Mouse (Mus musculus): ENCODE results near the gene Sapcd1. TPM values are rescaled to one million over a fixed set of nuclear protein-coding genes. Genes with fewer than 3 reads are reported as not detected.

Sapcd1 gene
- under 1 TPM in 1 of 2 experiments, not detected in 1; 0.92 TPM for total RNA-seq (2021)
- long read RNA-seq, experiment 1 = 0 reads
- long read RNA-seq, experiment 2, partial matches to known transcripts = 0 of 1 reads
- long read RNA-seq, experiment 2, other reads (novel, unspliced or antisense) = 1 of 1 reads

- intact Hi-C loops (cut with DNase I) = no loop called here
- DNase-seq (ENCODE audit: low spot score in 2 of 2) = peak; percentile 41 to 60
Measured at GRCm38 (mm10) chr17:35027277-35028068, at the start of gene Sapcd1. TSS of gene Sapcd1 (minus strand) at chr17:35028016.

GRCm38 (mm10) chr17:35077285-35077684 is 49.5 kb upstream of the Sapcd1 start:
- no peak for DNase-seq (ENCODE audit: low spot score in 2 of 2)
- intact Hi-C loops (cut with DNase I) = no loop called here

- no peak for DNase-seq (ENCODE audit: low spot score in 2 of 2)
- intact Hi-C loops (cut with DNase I) = no loop called here
Measured at GRCm38 (mm10) chr17:35076507-35077176, 48.8 kb upstream of the Sapcd1 start, which contains the start of gene Ly6g6e. TSS of gene Ly6g6e (plus strand) at chr17:35076902.

GRCm38 (mm10) chr17:35074097-35074496 is 46.3 kb upstream of the Sapcd1 start:
- DNase-seq (ENCODE audit: low spot score in 2 of 2) = no peak
- intact Hi-C loops (cut with DNase I) = no loop called here

- intact Hi-C loops (cut with DNase I) = no loop called here
Measured at GRCm38 (mm10) chr17:35071454-35071853, 43.6 kb upstream of the Sapcd1 start.

GRCm38 (mm10) chr17:35070556-35071229 is 42.9 kb upstream of the Sapcd1 start:
- no peak for DNase-seq (ENCODE audit: low spot score in 2 of 2)
- intact Hi-C loops (cut with DNase I) = no loop called here

More at GRCm38 (mm10) chr17:35071454-35071853, 43.6 kb upstream of the Sapcd1 start:
- DNase-seq (ENCODE audit: low spot score in 2 of 2) = no peak

GRCm38 (mm10) chr17:35068213-35068914 is 40.5 kb upstream of the Sapcd1 start:
- no peak for DNase-seq (ENCODE audit: low spot score in 2 of 2)
- intact Hi-C loops (cut with DNase I) = no loop called here

GRCm38 (mm10) chr17:35066084-35066483 is 38.3 kb upstream of the Sapcd1 start, which contains the start of gene Mpig6b:
TSS of gene Mpig6b (minus strand) at chr17:35066184.
- DNase-seq (ENCODE audit: low spot score in 2 of 2) = no peak
- intact Hi-C loops (cut with DNase I) = no loop called here

GRCm38 (mm10) chr17:35064951-35065947 is 37.4 kb upstream of the Sapcd1 start, which contains the start of gene Ly6g6c:
TSS of gene Ly6g6c (plus strand) at chr17:35065388.
- intact Hi-C loops (cut with DNase I) = no loop called here
- no peak for DNase-seq (ENCODE audit: low spot score in 2 of 2)

- DNase-seq (ENCODE audit: low spot score in 2 of 2) = no peak
- intact Hi-C loops (cut with DNase I) = no loop called here
Measured at GRCm38 (mm10) chr17:35064378-35064877, 36.6 kb upstream of the Sapcd1 start.

- DNase-seq (ENCODE audit: low spot score in 2 of 2) = no peak
- intact Hi-C loops (cut with DNase I) = no loop called here
Measured at GRCm38 (mm10) chr17:35063466-35063865, 35.6 kb upstream of the Sapcd1 start.

GRCm38 (mm10) chr17:35061299-35061698 is 33.5 kb upstream of the Sapcd1 start:
- intact Hi-C loops (cut with DNase I) = no loop called here
- DNase-seq (ENCODE audit: low spot score in 2 of 2) = no peak

GRCm38 (mm10) chr17:35060737-35061297 is 33.0 kb upstream of the Sapcd1 start:
- no peak for DNase-seq (ENCODE audit: low spot score in 2 of 2)
- intact Hi-C loops (cut with DNase I) = no loop called here

GRCm38 (mm10) chr17:35060071-35060470 is 32.3 kb upstream of the Sapcd1 start:
- DNase-seq (ENCODE audit: low spot score in 2 of 2) = no peak
- intact Hi-C loops (cut with DNase I) = no loop called here

- intact Hi-C loops (cut with DNase I) = loop anchor here (1.0 kb wide), 1 partner anchor 38 kb away; no protein-coding TSS in a partner anchor
- DNase-seq (ENCODE audit: low spot score in 2 of 2) = peak; percentile 67 to 79
Measured at GRCm38 (mm10) chr17:35058911-35059892, 31.4 kb upstream of the Sapcd1 start, which contains the start of gene Ddah2. TSS of gene Ddah2 (plus strand) at chr17:35059035.

- intact Hi-C loops (cut with DNase I) = no loop called here
- DNase-seq (ENCODE audit: low spot score in 2 of 2) = no peak
Measured at GRCm38 (mm10) chr17:35058316-35058715, 30.5 kb upstream of the Sapcd1 start.
